Comparison of ENCODE assay signal across 8 mouse cellular contexts in the genomic region with DNA sequence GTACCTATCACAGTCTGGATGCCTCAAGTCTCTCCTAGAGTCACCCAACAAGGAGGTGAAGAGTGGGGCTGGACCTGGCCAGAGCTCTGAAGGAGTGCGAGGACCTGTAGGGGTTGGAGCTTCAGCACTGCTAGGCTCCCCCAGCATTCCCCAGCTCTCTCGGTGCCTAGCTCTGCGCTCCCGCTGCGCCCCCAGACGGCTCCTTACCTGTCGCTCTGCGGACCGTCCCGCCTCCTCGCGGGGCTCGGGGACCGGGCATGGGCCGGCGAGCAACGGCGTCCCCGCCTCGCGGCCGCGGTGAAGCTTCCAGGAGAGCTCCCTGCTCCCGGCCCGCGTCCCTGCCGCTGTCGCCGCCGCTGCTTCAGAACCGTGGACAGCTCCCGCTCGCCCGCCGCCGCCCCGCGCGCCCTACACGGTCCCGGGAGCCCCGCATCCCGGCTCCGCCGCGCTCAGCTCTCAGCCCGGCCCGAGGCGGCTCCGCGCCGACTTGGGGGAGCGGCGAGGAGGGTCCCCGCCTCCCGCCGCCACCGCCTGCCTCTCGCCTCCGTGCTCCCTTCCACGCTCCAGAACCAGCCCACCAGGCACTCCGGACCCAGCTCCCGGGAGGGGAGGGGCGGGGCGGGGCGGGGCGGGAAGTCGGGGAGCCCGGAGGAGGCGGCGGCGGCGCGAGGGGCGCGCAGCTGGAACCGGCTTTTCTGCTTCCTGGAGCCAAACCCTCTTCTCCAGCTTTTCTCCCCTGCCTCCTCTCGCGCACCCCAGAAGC. TPM values are rescaled to one million over a fixed set of nuclear protein-coding genes. Genes with fewer than 3 reads are reported as not detected.
DNase-seq lines count a peak whose midpoint lies in the region; ATAC-seq and TF ChIP-seq lines count a peak whose summit lies in the region.

A gene (minus strand): TSS at position 513 of the 763 bp plus-strand sequence.

- peaks cover 9% of the 10 kb centered on the region; the same call in 1 of the 2 replicates for H3K27me3 ChIP-seq in forebrain, postnatal 0 days (ENCODE audit: insufficient read depth, low read length)
- peaks cover 73% of the 10 kb centered on the region for H3K27me3 ChIP-seq in hindbrain, embryonic 10.5 days (ENCODE audit: insufficient read depth, poor library complexity, severe bottlenecking)

- H3K27ac ChIP-seq in forebrain, postnatal 0 days (ENCODE audit: low read depth, low read length), result peak within 1 kb of the TSS; percentile 54; the same call in 1 of the 2 replicates
- H3K27ac ChIP-seq in hindbrain, embryonic 10.5 days, result peak within 1 kb of the TSS; percentile 70

- H3K36me3 ChIP-seq in forebrain, postnatal 0 days (ENCODE audit: insufficient read depth), result no peaks in the 10 kb centered on the region
- H3K36me3 ChIP-seq in hindbrain, embryonic 10.5 days, result no peaks in the 10 kb centered on the region

- H3K4me1 ChIP-seq in forebrain, postnatal 0 days (ENCODE audit: insufficient read depth), result no peaks in the 10 kb centered on the region
- peaks cover 18% of the 10 kb centered on the region for H3K4me1 ChIP-seq in hindbrain, embryonic 10.5 days (replicated peaks)

- H3K4me2 ChIP-seq in forebrain, postnatal 0 days (ENCODE audit: low read depth), result peak within 1 kb of the TSS; percentile 71

- H3K9me3 ChIP-seq in forebrain, postnatal 0 days (ENCODE audit: low read length), result no peaks in the 10 kb centered on the region
- H3K9me3 ChIP-seq in hindbrain, embryonic 10.5 days, result no peaks in the 10 kb centered on the region

- peak within 1 kb of the TSS; percentile 70 for H3K9ac ChIP-seq in forebrain, postnatal 0 days

- peak; percentile 89 for ATAC-seq in forebrain, postnatal 0 days

- WGBS in forebrain, postnatal 0 days, result 0% methylated on average over 63 of the region's 79 CpGs
- WGBS in hindbrain, embryonic 10.5 days, result 1% methylated on average over 79 of the region's 79 CpGs

- 0 out of 2 replicates have a peak, but pooled peaks have one; percentile 5 for TF ChIP-seq CTCF in forebrain, postnatal 0 days (IDR thresholded peaks at IDR 0.05; ENCODE audit: low read depth)

- DNase-seq in Muller cell, postnatal 12 days (ENCODE audit: inconsistent ontology term), result peak; percentile 88
- DNase-seq in cerebellum, adult 11-12 months, result peak; percentile 52
- DNase-seq in forebrain, postnatal 0 days, result peak; percentile 63
- DNase-seq in hindbrain, embryonic 10.5 days (ENCODE audit: low spot score), result peak; percentile 78
- peak; percentile 7 to 30 for DNase-seq in left cerebral cortex, adult 8-10 months (ENCODE audit: low spot score in 2 of 2)
- peak; percentile 82 to 86 for DNase-seq in lung, postnatal 4 days
- DNase-seq in right cerebral cortex, adult 2 months (ENCODE audit: low spot score in 2 of 2), result peak; percentile 25 to 38
- peak; percentile 77 for DNase-seq in urinary bladder, postnatal 14 days (ENCODE audit: low spot score)

- peak within 1 kb of the TSS; percentile 63 for H3K4me3 ChIP-seq in forebrain, postnatal 0 days (ENCODE audit: low read depth, low read length)
- H3K4me3 ChIP-seq in hindbrain, embryonic 10.5 days, result peak within 1 kb of the TSS; percentile 68

RNA-seq across cellular contexts. Expression of the gene that starts here (rescaled TPM):
- 17.6 and 21.1 TPM in 2 replicates for total RNA-seq in forebrain, postnatal 0 days (2014; rRNA removed)
- 11.3 and 12.3 TPM in 2 replicates for polyA plus RNA-seq in forebrain, postnatal 0 days (2015; fragmentation: Nextera tagmentation; extraction: Ambion mirVana)
- polyA plus RNA-seq in hindbrain, embryonic 10.5 days (2016; fragmentation: Nextera tagmentation; extraction: Ambion mirVana), result 1.5 TPM in 1 of 2 replicates, not detected in the other
- 10 to 100 TPM; 60.2 to 76.1 (median 70.8) TPM for total RNA-seq in left cerebral cortex, adult 8-10 months (2022)

Comparison
In these comparisons a context has a peak if more than half of its experiments do, and no peak if none do; other contexts are left out.
1. Peak in every context shown above with its lines: DNase-seq, ATAC-seq, H3K4me3 ChIP-seq and H3K27ac ChIP-seq.
2. DNase-seq: peak in every context shown above with its lines; median percentile 88 in Muller cell, postnatal 12 days; 84 in lung, postnatal 4 days; 78 in hindbrain, embryonic 10.5 days; 77 in urinary bladder, postnatal 14 days; 63 in forebrain, postnatal 0 days; 52 in cerebellum, adult 11-12 months; 32 in right cerebral cortex, adult 2 months; 18 in left cerebral cortex, adult 8-10 months.